Mouse (Mus musculus) urinary bladder, postnatal 10 days (tissue): ENCODE results near the gene Zfp451.
"Not testable (repeated sequence)": the region's sequence is repeated elsewhere in the genome, so short reads cannot be mapped to it uniquely, and the experiment has no call there.

Source experiments
- DNase-seq: peaks from one replicate; pipeline ENCODE4 v3.0.0; 2022; ENCODE audit warnings: low spot score

Zfp451 gene

DNA sequence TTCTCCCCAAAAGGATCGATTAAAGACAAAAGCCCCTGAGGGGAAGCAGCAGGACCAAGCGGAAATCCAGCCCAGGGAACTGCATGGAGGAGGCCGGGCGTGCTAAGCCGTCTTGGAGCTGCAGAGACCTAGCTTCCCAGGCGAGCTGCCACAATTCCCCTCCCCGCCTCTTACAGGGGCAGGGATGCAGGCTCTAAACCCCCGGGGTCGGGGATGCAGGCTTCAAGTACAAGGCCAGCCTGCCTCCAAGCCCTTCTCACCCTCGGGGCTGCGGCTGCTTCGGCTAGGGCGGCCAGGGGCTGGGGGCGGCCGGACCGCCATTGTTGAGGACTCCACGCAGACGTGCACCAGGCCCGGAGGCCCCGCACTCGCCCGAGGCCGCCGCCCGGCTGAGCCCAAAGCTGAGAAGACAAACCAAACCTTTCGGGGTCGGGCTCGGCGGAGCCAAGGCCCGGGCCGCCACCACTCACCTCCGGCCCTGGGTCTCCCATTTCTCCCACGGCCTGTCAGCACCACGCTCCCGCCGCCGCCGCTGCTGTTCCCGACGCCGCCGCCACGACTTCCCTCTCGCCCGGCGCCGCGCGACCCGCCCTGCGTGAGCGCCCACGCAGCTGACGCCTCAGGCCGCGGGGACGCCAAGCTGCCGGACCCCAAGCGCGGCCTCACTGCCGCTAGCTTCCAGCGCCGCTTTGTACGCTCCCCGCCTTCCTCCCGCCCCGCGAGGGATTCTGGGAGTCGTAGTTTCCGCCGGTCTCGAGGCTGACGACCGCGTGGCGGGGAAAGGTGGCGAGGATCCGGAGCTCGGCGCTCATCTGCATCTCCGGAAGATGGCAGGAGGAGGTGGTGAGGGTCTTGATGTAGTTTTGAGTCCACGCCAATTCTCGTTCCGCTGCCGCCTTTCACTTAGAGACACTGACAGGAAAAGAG, at the start of gene Zfp451:
Zfp451 (minus strand) TSS at position 728 of the 927 bp plus-strand sequence.
- DNase-seq, result peak; percentile 63

- no peak for DNase-seq
Observed at GRCm38 (mm10) chr1:33846807-33847206, 32.4 kb upstream of the Zfp451 start.

DNA sequence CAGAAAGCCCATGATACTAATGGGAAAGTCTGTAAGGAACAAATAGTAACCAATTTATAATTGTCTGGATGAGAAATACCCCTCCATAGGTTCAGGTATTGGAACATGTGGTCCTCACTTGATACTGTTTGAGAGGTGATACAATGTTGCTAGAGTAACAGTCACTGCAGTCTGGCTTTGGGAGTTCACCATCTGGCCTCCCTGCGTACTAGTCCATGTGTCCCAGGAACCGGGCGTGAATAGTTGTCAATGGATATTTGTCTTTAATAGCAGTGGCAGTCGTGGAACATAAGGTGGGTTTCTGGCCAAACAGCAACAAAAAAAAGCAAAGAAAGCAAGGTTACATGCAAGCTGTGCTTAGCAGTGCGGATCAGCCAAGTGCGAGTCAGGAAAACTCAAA, 29.4 kb upstream of the Zfp451 start:
- no peak for DNase-seq

DNA sequence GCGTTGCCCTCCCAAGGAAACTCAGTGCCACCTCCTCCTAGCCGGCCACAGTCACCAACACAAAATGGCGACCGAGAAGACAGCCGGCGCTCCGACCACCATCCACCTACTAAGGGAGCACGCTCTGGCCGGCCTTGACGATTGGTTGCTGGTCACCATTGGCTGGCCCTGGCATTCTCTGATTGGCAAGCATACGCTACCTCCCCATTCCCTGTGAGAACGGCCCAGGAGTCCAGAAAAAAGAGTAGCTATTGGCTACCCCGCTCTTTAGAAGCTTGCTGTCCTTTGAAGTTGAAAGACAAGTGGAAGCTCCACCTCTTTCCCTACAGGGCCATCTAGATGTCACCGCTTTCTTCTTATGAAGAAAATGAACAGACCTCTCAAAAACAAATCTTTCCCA, 24.6 kb upstream of the Zfp451 start:
- DNase-seq, result not testable (repeated sequence)

DNA sequence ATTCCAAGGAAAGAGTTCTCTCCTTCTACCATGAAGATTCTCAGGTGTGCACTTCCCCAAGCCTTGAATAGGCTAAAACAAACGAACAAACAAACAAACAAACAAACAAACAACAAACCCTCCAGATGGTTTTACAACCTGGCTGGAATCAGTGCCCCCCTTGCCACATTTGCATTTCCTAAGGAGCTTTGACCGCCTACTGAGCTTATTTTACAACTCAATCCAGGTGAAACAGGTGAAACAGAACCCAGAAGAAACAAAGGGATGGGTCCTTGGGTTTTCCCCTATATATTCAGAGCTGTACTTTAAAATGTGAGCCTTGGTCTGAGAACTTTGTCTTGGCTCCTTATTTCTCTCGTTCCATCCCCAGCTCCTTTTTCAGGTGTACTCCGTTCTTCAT, 16.2 kb upstream of the Zfp451 start:
- DNase-seq, result no peak

GRCm38 (mm10) chr1:33817931-33818330, 3.5 kb upstream of the Zfp451 start:
- no peak for DNase-seq

DNA sequence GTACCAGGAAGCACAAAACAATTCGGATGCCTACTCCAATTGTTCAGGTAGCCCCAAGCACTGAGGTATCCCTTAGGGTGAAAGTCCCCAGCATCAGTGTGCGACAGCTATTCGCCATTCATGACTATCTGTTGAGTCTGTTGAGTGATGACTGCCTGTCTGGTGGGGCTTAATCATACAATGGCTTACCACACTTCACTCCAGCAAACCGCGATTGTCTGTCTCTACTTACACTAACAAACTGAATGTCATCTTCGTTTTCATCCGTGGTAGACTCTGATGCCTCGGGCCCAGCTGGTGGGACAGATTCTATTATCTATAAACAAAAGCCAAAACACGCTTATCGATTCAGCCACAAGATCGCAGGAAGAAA, 914 bp downstream of the Zfp451 start:
- DNase-seq, result no peak

GRCm38 (mm10) chr1:33803323-33803722, 11.1 kb downstream of the Zfp451 start:
- DNase-seq, result no peak

DNA sequence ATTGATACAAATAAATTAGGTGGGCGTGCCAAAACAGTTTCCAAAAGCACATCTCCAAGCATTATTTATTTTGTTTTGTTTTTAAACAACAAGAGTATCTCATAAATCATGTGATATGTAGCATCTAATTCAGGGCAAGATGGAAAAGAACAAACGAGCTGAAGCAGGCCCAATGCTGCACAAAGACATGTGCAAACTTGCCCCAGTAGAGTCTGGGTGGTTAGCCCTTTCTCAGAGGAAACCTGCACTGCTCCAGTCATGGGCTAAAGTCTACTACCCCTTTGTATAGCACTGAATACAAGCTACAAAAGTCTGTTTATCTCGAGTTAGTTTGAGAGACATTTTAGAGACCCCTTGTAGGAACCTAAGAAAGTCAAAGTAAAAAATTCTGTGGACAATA, 14.8 kb downstream of the Zfp451 start:
- no peak for DNase-seq

- DNase-seq, result no peak
Observed at GRCm38 (mm10) chr1:33788493-33788892, 25.9 kb downstream of the Zfp451 start.

GRCm38 (mm10) chr1:33788072-33788471, 26.3 kb downstream of the Zfp451 start:
- no peak for DNase-seq

DNA sequence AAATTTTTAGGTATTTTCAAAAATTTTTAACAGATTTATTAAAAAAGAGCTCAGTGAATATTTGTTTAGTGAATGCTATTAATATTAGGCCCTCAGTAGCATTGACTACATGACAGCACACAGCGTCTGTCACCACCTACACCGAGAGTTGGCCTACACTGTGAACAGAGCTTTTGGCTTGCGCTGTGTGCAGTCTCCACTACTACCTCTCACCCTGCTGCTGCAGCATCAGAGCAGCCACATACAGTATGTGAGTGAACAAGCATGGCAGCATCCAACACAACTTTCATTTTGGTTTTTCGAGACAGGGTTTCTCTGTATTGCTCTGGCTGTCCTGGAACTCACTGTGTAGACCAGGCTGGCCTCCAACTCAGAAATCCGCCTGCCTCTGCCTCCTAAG, 29.8 kb downstream of the Zfp451 start:
- no peak for DNase-seq

DNA sequence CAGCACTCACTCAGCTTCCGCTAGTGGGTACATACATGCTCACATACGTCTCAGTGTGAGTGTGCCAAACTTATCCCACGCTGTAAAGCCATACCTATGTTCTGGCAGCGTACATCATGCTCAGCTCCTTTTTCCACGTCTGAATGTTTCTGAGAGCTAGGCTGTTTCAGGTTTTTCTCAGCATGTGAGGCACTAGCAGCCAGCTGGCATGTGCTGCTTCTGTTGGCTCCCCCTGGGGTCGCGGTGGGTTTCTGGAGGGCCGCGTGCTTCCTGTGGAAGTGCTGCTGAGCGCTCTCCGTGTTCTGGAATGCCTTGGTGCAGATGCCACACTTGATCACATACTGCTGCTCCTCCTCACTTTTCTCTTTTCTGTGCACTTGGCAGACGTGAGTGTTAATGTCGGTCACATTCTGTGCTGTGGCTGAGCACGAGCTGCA, 38.2 kb downstream of the Zfp451 start:
- no peak for DNase-seq

DNA sequence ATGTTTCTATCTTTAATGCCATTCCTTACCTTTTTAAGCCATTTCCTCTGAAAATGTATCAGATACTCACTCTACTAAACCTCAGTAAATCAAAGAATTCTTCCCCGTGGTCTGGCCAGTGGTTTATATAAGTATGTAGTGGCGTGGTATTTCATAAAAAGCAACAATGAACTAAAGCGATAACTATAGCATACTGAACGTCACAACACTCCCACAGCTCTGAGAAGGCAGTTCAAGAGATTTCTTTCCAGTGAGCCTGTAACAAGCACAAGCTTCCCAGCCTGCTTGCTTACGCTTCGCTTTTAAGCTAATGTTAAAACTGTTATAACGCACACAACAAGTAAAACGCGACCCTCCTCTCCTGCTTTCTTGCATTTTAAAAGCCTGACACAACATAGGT, 42.3 kb downstream of the Zfp451 start:
- no peak for DNase-seq

DNA sequence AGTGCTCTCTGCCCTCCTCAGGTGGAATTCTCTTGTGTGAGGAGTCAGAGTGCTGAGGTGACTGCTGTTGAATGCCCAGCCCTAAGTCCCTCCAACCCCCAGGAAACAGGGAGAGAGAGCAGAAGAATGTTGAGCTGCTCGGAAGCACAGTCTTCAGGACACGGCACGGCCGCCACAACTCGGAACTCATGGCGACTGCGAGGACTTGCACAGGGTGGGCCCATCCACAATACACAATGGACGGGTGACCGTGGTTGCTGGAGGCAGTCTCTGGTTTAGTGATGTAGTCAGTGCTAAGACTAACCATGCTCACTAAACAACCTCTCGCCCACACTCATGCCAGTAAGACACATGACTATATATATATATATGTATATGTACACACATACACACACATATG, 42.8 kb downstream of the Zfp451 start:
- no peak for DNase-seq

- DNase-seq, result no peak
Observed at GRCm38 (mm10) chr1:33768827-33769226, 45.6 kb downstream of the Zfp451 start.

- DNase-seq, result no peak
Observed at GRCm38 (mm10) chr1:33768091-33768787, 46.2 kb downstream of the Zfp451 start.

DNA sequence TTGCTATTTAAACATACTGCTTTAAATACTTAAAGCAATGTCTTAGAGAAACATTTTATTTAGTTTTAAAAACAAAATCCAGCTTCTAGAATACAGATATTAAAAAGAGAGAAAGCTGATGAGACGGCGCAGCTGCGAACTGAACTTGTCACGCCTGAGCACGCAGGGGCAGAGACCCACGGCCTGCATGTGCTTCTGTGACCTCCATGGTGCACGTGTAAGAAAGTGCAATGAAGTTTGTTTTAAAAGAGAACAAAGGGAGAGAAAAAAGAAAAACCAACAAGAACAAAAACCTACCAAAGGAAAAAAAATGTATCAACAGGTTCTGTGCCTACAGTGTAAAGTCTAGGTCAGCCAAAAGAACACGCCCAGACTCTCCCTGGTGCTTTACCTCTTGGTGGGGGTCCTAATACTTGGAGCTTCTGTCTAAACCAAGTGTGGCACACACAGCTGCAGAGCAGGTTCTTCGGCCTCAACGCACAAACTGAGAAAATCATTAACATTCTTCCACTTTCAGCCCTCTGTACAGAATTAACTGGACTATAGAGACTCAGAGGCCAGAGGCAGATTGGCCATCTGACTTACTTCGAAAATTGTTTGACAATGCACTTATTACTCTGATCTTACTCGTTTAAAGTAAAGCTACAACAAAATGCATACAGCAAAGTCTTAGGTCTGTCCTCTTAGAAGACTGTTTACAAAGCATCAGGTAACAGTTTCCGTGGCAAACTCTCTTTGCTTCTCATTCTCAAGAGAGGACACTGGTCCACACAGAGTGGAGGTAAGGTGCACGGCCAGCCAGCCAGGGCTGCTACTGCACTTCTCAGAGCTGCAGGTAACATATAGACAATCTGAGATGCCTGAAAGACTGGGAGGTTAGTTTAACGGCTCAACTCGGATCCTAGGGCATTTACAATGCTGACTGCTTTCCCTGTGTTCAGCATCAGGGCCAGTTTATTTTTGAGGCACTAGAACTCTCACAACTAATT, 47.6 kb downstream of the Zfp451 start:
- no peak for DNase-seq

DNA sequence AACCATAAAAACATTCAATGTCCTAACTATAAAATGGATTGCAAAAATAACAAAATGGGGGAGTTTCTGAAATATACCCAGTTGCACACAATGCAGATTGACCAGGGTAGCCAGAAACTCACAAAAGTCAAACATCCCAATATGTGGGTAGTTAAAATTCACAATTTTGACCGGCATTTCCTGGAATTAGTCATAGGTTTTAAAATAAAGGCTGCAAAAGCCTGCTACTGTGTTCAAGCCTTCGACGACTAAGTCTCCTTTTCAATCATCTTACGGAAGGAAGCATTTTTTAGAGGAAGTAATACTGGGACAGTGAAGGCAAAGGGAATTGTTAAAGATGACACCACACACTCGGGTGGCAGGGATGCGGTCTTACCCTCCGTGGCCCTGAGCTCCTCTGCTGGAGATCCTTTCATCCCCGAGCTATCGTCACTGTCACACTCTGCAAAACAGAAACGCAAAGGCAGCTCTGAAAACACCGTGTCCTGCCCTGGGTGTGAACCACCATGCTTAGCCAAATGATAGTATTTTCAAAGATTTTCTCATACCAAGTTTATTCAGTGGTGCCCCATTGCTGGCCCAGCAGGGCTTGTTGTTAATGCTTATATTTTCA, 48.8 kb downstream of the Zfp451 start:
- DNase-seq, result no peak

DNA sequence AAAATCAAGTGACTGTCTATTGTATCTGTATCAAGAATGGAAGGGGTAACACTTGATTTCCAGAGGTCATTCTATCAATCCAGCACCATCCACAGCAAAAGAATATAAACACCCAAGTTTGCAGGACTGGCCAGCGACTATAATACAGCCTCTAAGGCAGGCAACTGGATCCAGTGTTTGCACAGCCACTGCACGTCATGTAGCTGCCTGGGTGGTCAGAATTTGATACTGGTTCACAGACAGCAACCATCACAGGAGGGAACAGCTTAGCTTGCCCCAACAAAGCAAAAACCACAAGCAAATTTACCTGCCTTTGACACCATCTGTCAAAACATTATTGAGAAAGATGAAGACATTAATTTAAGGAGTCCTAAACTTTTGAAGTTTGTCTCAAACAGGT, 50.6 kb downstream of the Zfp451 start:
- DNase-seq, result no peak

GRCm38 (mm10) chr1:33758488-33758887, 55.9 kb downstream of the Zfp451 start:
- DNase-seq, result no peak
